Comparison of ENCODE assay signal across 9 mouse cellular contexts in genomic region chr2:126360688-126361087, GRCm38 (mm10).
DNase-seq lines count a peak whose midpoint lies in the region; ATAC-seq and TF ChIP-seq lines count a peak whose summit lies in the region.
"Had no signal": no experiment of that assay in that cellular context is flagged by ENCODE, and none has a peak within 500 bp of the region (broad histone marks: within the 10 kb centered on the region; RNA-seq: fewer than 3 reads in every experiment).

No protein-coding gene starts in this region.

- no peak overlapping the region for H3K4me3 ChIP-seq in heart, adult 2 months
- H3K4me3 ChIP-seq in kidney, postnatal 0 days (replicated peaks; ENCODE audit: low read depth, low read length) = no peak overlapping the region
- no peak overlapping the region for H3K4me3 ChIP-seq in stomach, embryonic 16.5 days (replicated peaks; ENCODE audit: low read length)
- H3K4me3 ChIP-seq in neural tube, embryonic 15.5 days (replicated peaks) = no peak overlapping the region
- no peak overlapping the region for H3K4me3 ChIP-seq in hindbrain, embryonic 16.5 days (ENCODE audit: low read length)
- H3K4me3 ChIP-seq: myocyte had no signal

- no peaks in the 10 kb centered on the region for H3K79me2 ChIP-seq in heart, adult 2 months (replicated peaks; ENCODE audit: control insufficient read depth, insufficient read depth, low read length)

- no peak for ATAC-seq in kidney, postnatal 0 days (replicated peaks; ENCODE audit: low FRiP score, low read depth)
- ATAC-seq in stomach, embryonic 16.5 days (ENCODE audit: insufficient read depth, low FRiP score) = peak; percentile 80; the same call in 1 of the 2 replicates
- no peak for ATAC-seq in neural tube, embryonic 15.5 days (ENCODE audit: low FRiP score)
- no peak for ATAC-seq in hindbrain, embryonic 16.5 days

- no peak for TF ChIP-seq CTCF in heart, adult 2 months (IDR thresholded peaks at IDR 0.05)
- TF ChIP-seq CTCF in kidney, postnatal 0 days (IDR thresholded peaks at IDR 0.05; ENCODE audit: low read depth) = no peak

- no peak overlapping the region for H3K9ac ChIP-seq in heart, adult 2 months (ENCODE audit: low read depth, low read length)
- H3K9ac ChIP-seq in kidney, postnatal 0 days (ENCODE audit: low read depth, low read length) = no peak overlapping the region
- 0 out of 2 replicates have a peak overlapping the region, but pooled peaks have one; percentile 32 for H3K9ac ChIP-seq in stomach, embryonic 16.5 days (ENCODE audit: low read length)
- H3K9ac ChIP-seq in neural tube, embryonic 15.5 days (replicated peaks) = no peak overlapping the region
- H3K9ac ChIP-seq in hindbrain, embryonic 16.5 days (ENCODE audit: low read depth, low read length) = no peak overlapping the region

- 46% methylated on average over 6 of the region's 6 CpGs for WGBS in heart, adult 2 months
- 53% methylated on average over 6 of the region's 6 CpGs for WGBS in kidney, postnatal 0 days
- WGBS in stomach, embryonic 16.5 days = 29% methylated on average over 6 of the region's 6 CpGs
- 58% methylated on average over 6 of the region's 6 CpGs for WGBS in neural tube, embryonic 15.5 days
- WGBS in hindbrain, embryonic 16.5 days = 51% methylated on average over 6 of the region's 6 CpGs

- peak; percentile 21 for DNase-seq in retina, embryonic 14.5 days (ENCODE audit: low spot score)
- no peak for DNase-seq in retina, postnatal 1 day
- DNase-seq in heart, adult 2 months = peak; percentile 59 to 76
- DNase-seq in kidney, postnatal 0 days (ENCODE audit: low spot score) = peak; percentile 66
- no peak for DNase-seq in layer of hippocampus, postnatal 25 days (ENCODE audit: extremely low spot score in 1 of 2, low spot score in 1 of 2)

- H3K27me3 ChIP-seq in heart, adult 2 months (ENCODE audit: control insufficient read depth, insufficient read depth, low read length) = no peaks in the 10 kb centered on the region
- H3K27me3 ChIP-seq in kidney, postnatal 0 days (ENCODE audit: insufficient read depth, low read length) = no peaks in the 10 kb centered on the region
- H3K27me3 ChIP-seq in stomach, embryonic 16.5 days (ENCODE audit: control insufficient read depth, insufficient read depth, low read length) = no peaks in the 10 kb centered on the region
- no peaks in the 10 kb centered on the region for H3K27me3 ChIP-seq in neural tube, embryonic 15.5 days (replicated peaks)
- H3K27me3 ChIP-seq in hindbrain, embryonic 16.5 days (replicated peaks; ENCODE audit: control insufficient read depth, insufficient read depth, low read length) = no peaks in the 10 kb centered on the region

- TF ChIP-seq EP300 in heart, adult 2 months (IDR thresholded peaks at IDR 0.05; ENCODE audit: insufficient read depth, low read depth, low read length) = no peak

- peak overlapping the region; percentile 74 for H3K27ac ChIP-seq in heart, adult 2 months
- no peak overlapping the region for H3K27ac ChIP-seq in kidney, postnatal 0 days
- H3K27ac ChIP-seq in stomach, embryonic 16.5 days (ENCODE audit: low read length) = peak overlapping the region; percentile 87
- no peak overlapping the region for H3K27ac ChIP-seq in neural tube, embryonic 15.5 days (replicated peaks)
- no peak overlapping the region for H3K27ac ChIP-seq in hindbrain, embryonic 16.5 days (ENCODE audit: low read depth, low read length)

- no peak overlapping the region for H3K4me2 ChIP-seq in kidney, postnatal 0 days (ENCODE audit: low read length)
- peak overlapping the region; percentile 29; the same call in 1 of the 2 replicates for H3K4me2 ChIP-seq in stomach, embryonic 16.5 days (ENCODE audit: low read depth, low read length)
- H3K4me2 ChIP-seq in neural tube, embryonic 15.5 days = no peak overlapping the region; the same call in 1 of the 2 replicates
- no peak overlapping the region for H3K4me2 ChIP-seq in hindbrain, embryonic 16.5 days (ENCODE audit: low read length)

- no peaks in the 10 kb centered on the region for H3K36me3 ChIP-seq in heart, adult 2 months (ENCODE audit: control insufficient read depth, insufficient read depth, low read length)
- no peaks in the 10 kb centered on the region for H3K36me3 ChIP-seq in kidney, postnatal 0 days (ENCODE audit: insufficient read depth, low read length)
- H3K36me3 ChIP-seq in stomach, embryonic 16.5 days (ENCODE audit: control insufficient read depth, insufficient read depth, low read length) = no peaks in the 10 kb centered on the region
- H3K36me3 ChIP-seq in neural tube, embryonic 15.5 days = no peaks in the 10 kb centered on the region
- no peaks in the 10 kb centered on the region for H3K36me3 ChIP-seq in hindbrain, embryonic 16.5 days (ENCODE audit: control insufficient read depth, insufficient read depth, low read length)

- intact Hi-C loops in heart, adult 2 months (cut with DNase I) = loop anchor here (5.0 to 10.0 kb wide), 4 partner anchors 113 to 596 kb away; no protein-coding TSS in a partner anchor

- H3K9me3 ChIP-seq in kidney, postnatal 0 days (replicated peaks; ENCODE audit: low read length) = no peaks in the 10 kb centered on the region
- no peaks in the 10 kb centered on the region for H3K9me3 ChIP-seq in stomach, embryonic 16.5 days (replicated peaks; ENCODE audit: control insufficient read depth, low read length)
- no peaks in the 10 kb centered on the region for H3K9me3 ChIP-seq in neural tube, embryonic 15.5 days (replicated peaks)
- H3K9me3 ChIP-seq in hindbrain, embryonic 16.5 days (ENCODE audit: control insufficient read depth, low read length) = no peaks in the 10 kb centered on the region

- peak; percentile 36; the same call in 1 of the 2 replicates for TF ChIP-seq POLR2A in heart, adult 2 months (IDR thresholded peaks at IDR 0.05; ENCODE audit: insufficient read depth, low read depth, low read length)

- H3K4me1 ChIP-seq in heart, adult 2 months (ENCODE audit: control insufficient read depth, insufficient read depth, low read length) = peaks cover 6% of the 10 kb centered on the region
- no peaks in the 10 kb centered on the region for H3K4me1 ChIP-seq in kidney, postnatal 0 days (replicated peaks; ENCODE audit: insufficient read depth, low read length)
- H3K4me1 ChIP-seq in stomach, embryonic 16.5 days (ENCODE audit: control insufficient read depth, insufficient read depth, low read length) = peaks cover 23% of the 10 kb centered on the region
- H3K4me1 ChIP-seq in neural tube, embryonic 15.5 days = no peaks in the 10 kb centered on the region
- no peaks in the 10 kb centered on the region for H3K4me1 ChIP-seq in hindbrain, embryonic 16.5 days (ENCODE audit: control insufficient read depth, insufficient read depth, low read depth, low read length)

Comparison
In these comparisons a context has a peak if more than half of its experiments do, and no peak if none do; other contexts are left out.
1. DNase-seq: peak in retina, embryonic 14.5 days (single experiment), heart, adult 2 months (2 of 2) and kidney, postnatal 0 days (single experiment); none in retina, postnatal 1 day (single experiment) and layer of hippocampus, postnatal 25 days (0 of 2).
2. H3K27ac ChIP-seq: peak in heart, adult 2 months (single experiment) and stomach, embryonic 16.5 days (single experiment); none in kidney, postnatal 0 days (single experiment), neural tube, embryonic 15.5 days (single experiment) and hindbrain, embryonic 16.5 days (single experiment).